Mouse (Mus musculus): ENCODE measurements at regions not wholly inside any gene's neighbourhood (a gene's known extent, or its start where the extent isn't known, plus 50 kb on each side); places are given as distances from the start of the nearest gene placed in this dataset.

GRCm38 (mm10) chr6:67123071-67123470 lies 85.8 kb upstream of the Gadd45a start:
- no peak for TF ChIP-seq CTCF (IDR thresholded peaks at IDR 0.05; ENCODE audit: low read depth, low read length)
- TF ChIP-seq POLR2A (IDR thresholded peaks at IDR 0.05; ENCODE audit: insufficient read depth, low read length), result no peak

All from ES-Bruce4 (cell line).